Mouse (Mus musculus): ENCODE measurements around the gene Aldh2.
A peak's percentile ranks its signal among the peaks of the same experiment; 100 is the strongest.

Gene Aldh2

GRCm38 (mm10) chr5:121595758-121596157 is 2.1 kb upstream of the Aldh2 start:
- no peak for DNase-seq (ENCODE audit: low read depth, low spot score)

- DNase-seq (ENCODE audit: low read depth, low spot score), result no peak
Observed at GRCm38 (mm10) chr5:121594714-121595313, 1.2 kb upstream of the Aldh2 start.

- no peak for DNase-seq (ENCODE audit: low read depth, low spot score)
Observed at GRCm38 (mm10) chr5:121592816-121593407, 712 bp downstream of the Aldh2 start.

GRCm38 (mm10) chr5:121592064-121592815 is 1.4 kb downstream of the Aldh2 start:
- no peak for DNase-seq (ENCODE audit: low read depth, low spot score)

GRCm38 (mm10) chr5:121591417-121592063 is 2.1 kb downstream of the Aldh2 start:
- DNase-seq (ENCODE audit: low read depth, low spot score), result no peak

- no peak for DNase-seq (ENCODE audit: low read depth, low spot score)
Observed at GRCm38 (mm10) chr5:121589928-121590327, 3.7 kb downstream of the Aldh2 start.

GRCm38 (mm10) chr5:121586400-121587039 is 7.1 kb downstream of the Aldh2 start:
- DNase-seq (ENCODE audit: low read depth, low spot score), result peak; percentile 85

- no peak for DNase-seq (ENCODE audit: low read depth, low spot score)
Observed at GRCm38 (mm10) chr5:121585699-121586098, 7.9 kb downstream of the Aldh2 start.

- DNase-seq (ENCODE audit: low read depth, low spot score), result no peak
Observed at GRCm38 (mm10) chr5:121585005-121585404, 8.6 kb downstream of the Aldh2 start.

- no peak for DNase-seq (ENCODE audit: low read depth, low spot score)
Observed at GRCm38 (mm10) chr5:121583765-121584501, 9.7 kb downstream of the Aldh2 start.

GRCm38 (mm10) chr5:121581945-121582344 is 11.7 kb downstream of the Aldh2 start:
- no peak for DNase-seq (ENCODE audit: low read depth, low spot score)

GRCm38 (mm10) chr5:121576927-121577488 is 16.6 kb downstream of the Aldh2 start:
- DNase-seq (ENCODE audit: low read depth, low spot score), result no peak

GRCm38 (mm10) chr5:121575867-121576266 is 17.8 kb downstream of the Aldh2 start:
- DNase-seq (ENCODE audit: low read depth, low spot score), result no peak

- no peak for DNase-seq (ENCODE audit: low read depth, low spot score)
Observed at GRCm38 (mm10) chr5:121574145-121574544, 19.5 kb downstream of the Aldh2 start.

GRCm38 (mm10) chr5:121570787-121571186 is 22.8 kb downstream of the Aldh2 start:
- no peak for DNase-seq (ENCODE audit: low read depth, low spot score)

- no peak for DNase-seq (ENCODE audit: low read depth, low spot score)
Observed at GRCm38 (mm10) chr5:121569881-121570420, 23.7 kb downstream of the Aldh2 start.

- DNase-seq (ENCODE audit: low read depth, low spot score), result no peak
Observed at GRCm38 (mm10) chr5:121566035-121566681, 27.5 kb downstream of the Aldh2 start.

- peak; percentile 38 for DNase-seq (ENCODE audit: low read depth, low spot score)
Observed at GRCm38 (mm10) chr5:121564468-121564895, 29.1 kb downstream of the Aldh2 start.

- DNase-seq (ENCODE audit: low read depth, low spot score), result no peak
Observed at GRCm38 (mm10) chr5:121562436-121562835, 31.2 kb downstream of the Aldh2 start.

GRCm38 (mm10) chr5:121549196-121549595 is 44.4 kb downstream of the Aldh2 start:
- DNase-seq (ENCODE audit: low read depth, low spot score), result no peak

Measured in telencephalon, adult 2 months (tissue).